Mouse (Mus musculus) liver, embryonic 12.5 days (tissue): Measurements from ENCODE around the gene Gm17268. TPM values are rescaled to one million over a fixed set of nuclear protein-coding genes. Genes with fewer than 3 reads are reported as not detected.

Source experiments
- ATAC-seq: fragments of 200-750 bp; cut with Nextera tagmentation; 2 replicates; pipeline ENCODE4 v1.8.0; 2017; ENCODE audit warnings: moderate number of reproducible peaks, mild to moderate bottlenecking, moderate library complexity
- H3K27ac ChIP-seq: fragments of 300-500 bp; sonication (generic); 2 replicates; pipeline ENCODE4 v1.5.1; 2016; ENCODE audit warnings: mild to moderate bottlenecking
- H3K27me3 ChIP-seq: fragments of 300-500 bp; sonication (generic); replicated peaks from 2 replicates; pipeline ENCODE4 v1.6.1; 2016; ENCODE audit warnings: mild to moderate bottlenecking, moderate library complexity
- H3K36me3 ChIP-seq: fragments of 300-500 bp; sonication (generic); 2 replicates; pipeline ENCODE4 v1.6.1; 2016; ENCODE audit warnings: mild to moderate bottlenecking, moderate library complexity
- H3K4me1 ChIP-seq: fragments of 300-500 bp; sonication (generic); 2 replicates; pipeline ENCODE4 v1.6.1; 2016
- H3K4me2 ChIP-seq: fragments of 300-500 bp; sonication (generic); 2 replicates; pipeline ENCODE4 v1.6.1; 2016; ENCODE audit warnings: mild to moderate bottlenecking, moderate library complexity
- H3K4me3 ChIP-seq: fragments of 300-500 bp; sonication (generic); 2 replicates; pipeline ENCODE4 v1.5.1; 2016; ENCODE audit warnings: mild to moderate bottlenecking, moderate library complexity
- H3K9ac ChIP-seq: fragments of 300-500 bp; sonication (generic); 2 replicates; pipeline ENCODE4 v1.6.1; 2016; ENCODE audit warnings: mild to moderate bottlenecking, moderate library complexity
- H3K9me3 ChIP-seq: fragments of 300-500 bp; sonication (generic); replicated peaks from 2 replicates; pipeline ENCODE4 v1.6.1; 2016; ENCODE audit warnings: mild to moderate bottlenecking, moderate library complexity
- WGBS: fragments of 180-500 bp; shearing (Covaris S2); methylation state at CpG from one replicate; pipeline ENCODE4 v1.1.7; 2016; ENCODE audit not compliant: insufficient replicate concordance; 5-methylcytosine and 5-hydroxymethylcytosine counted together
- polyA plus RNA-seq: library from polyadenylated mRNA; unstranded; fragments of >200 nt; fragmentation: Nextera tagmentation; extraction: Ambion mirVana; gene quantifications from 2 replicates; pipeline ENCODE4 v1.2.1, GENCODE M21; 2016

Gm17268 gene
- polyA plus RNA-seq, 1 experiment from 2014 or later: not detected

DNA sequence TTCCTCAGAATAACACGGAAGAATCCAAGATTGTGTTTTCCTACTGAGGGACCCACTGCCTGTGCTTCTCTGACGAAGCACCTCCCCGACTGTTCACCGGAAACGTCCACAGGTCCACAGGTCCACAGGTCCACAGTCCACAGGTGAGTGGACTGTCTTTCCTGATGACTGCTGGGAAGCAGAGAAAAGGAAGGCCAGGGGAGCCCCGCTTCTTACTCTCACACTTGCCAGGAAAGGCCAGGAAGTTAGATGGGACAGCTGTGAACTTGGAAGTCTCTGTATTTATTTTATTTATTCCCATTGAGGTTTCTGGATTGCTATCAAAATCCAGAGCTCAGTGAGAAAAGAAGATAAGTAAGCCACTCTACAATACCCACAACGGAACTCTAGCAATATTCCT lies 15.5 kb upstream of the Gm17268 start:
- H3K9me3 ChIP-seq: no peaks in the 10 kb centered on the region
- no peak overlapping the region for H3K9ac ChIP-seq
- no peaks in the 10 kb centered on the region for H3K36me3 ChIP-seq
- H3K4me3 ChIP-seq: no peak overlapping the region
- H3K4me2 ChIP-seq: no peak overlapping the region
- ATAC-seq: no peak
- H3K27ac ChIP-seq: no peak overlapping the region
- no peaks in the 10 kb centered on the region for H3K4me1 ChIP-seq
- 71% methylated on average over 7 of the region's 7 CpGs for WGBS
- H3K27me3 ChIP-seq: no peaks in the 10 kb centered on the region

DNA sequence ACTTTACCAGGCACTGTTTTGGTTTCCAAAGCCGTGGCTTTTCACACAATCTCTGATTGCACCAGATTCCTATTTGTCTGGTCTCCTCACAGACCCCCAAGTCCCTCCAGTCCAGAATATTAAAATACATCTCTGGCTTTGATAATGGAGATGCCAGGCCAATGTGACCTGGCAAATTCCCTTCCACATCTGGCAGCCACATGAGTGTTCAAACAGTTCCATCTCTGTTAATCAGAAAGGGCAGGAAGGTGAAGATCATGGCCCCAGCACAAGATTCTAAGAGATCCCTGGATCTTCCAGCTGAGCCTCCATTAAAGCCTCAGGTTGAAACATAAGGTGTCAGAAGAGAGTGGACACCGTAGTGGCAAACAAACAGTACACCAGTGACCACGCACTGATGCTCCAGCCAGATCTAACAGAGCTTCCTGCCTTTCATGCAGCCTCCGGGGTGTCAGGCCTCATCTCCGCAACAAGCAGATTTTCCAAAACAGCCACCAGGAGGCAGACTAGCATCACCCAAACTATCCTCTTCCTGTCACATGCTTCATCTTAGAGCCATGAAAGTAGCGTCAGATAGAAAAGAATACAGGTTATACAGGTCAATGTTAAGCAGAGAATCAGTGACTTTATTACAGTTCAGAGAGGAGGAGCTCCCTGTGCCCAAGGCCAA lies 9.5 kb upstream of the Gm17268 start:
- Histone ChIP-seq H3K4me2 (no peak overlapping the region), H3K4me1 (no peaks in the 10 kb centered on the region), H3K4me3 (no peak overlapping the region), H3K27ac (no peak overlapping the region), H3K9ac (no peak overlapping the region), H3K27me3 (no peaks in the 10 kb centered on the region), H3K36me3 (no peaks in the 10 kb centered on the region), H3K9me3 (no peaks in the 10 kb centered on the region)
- no peak for ATAC-seq
- 37% methylated on average over 6 of the region's 6 CpGs for WGBS

- Histone ChIP-seq H3K4me3 (no peak within 1 kb of the TSS), H3K36me3 (no peaks in the 10 kb centered on the region), H3K27ac (no peak within 1 kb of the TSS), H3K9ac (no peak within 1 kb of the TSS), H3K4me2 (no peak within 1 kb of the TSS), H3K9me3 (no peaks in the 10 kb centered on the region), H3K27me3 (no peaks in the 10 kb centered on the region), H3K4me1 (no peaks in the 10 kb centered on the region)
- ATAC-seq: no peak
- WGBS: 66% methylated on average over 3 of the region's 3 CpGs
Observed at GRCm38 (mm10) chr11:82045471-82045870, 7.1 kb upstream of the Gm17268 start, which contains the start of gene Ccl7. TSS of gene Ccl7 (plus strand) at chr11:82045712.

GRCm38 (mm10) chr11:82041671-82042080 lies 3.3 kb upstream of the Gm17268 start:
- H3K27ac ChIP-seq: no peak overlapping the region
- H3K9ac ChIP-seq: no peak overlapping the region
- no peaks in the 10 kb centered on the region for H3K4me1 ChIP-seq
- ATAC-seq: no peak
- 72% methylated on average over 4 of the region's 4 CpGs for WGBS
- H3K27me3 ChIP-seq: no peaks in the 10 kb centered on the region
- no peak overlapping the region for H3K4me3 ChIP-seq
- H3K9me3 ChIP-seq: no peaks in the 10 kb centered on the region
- H3K4me2 ChIP-seq: no peak overlapping the region
- H3K36me3 ChIP-seq: no peaks in the 10 kb centered on the region

DNA sequence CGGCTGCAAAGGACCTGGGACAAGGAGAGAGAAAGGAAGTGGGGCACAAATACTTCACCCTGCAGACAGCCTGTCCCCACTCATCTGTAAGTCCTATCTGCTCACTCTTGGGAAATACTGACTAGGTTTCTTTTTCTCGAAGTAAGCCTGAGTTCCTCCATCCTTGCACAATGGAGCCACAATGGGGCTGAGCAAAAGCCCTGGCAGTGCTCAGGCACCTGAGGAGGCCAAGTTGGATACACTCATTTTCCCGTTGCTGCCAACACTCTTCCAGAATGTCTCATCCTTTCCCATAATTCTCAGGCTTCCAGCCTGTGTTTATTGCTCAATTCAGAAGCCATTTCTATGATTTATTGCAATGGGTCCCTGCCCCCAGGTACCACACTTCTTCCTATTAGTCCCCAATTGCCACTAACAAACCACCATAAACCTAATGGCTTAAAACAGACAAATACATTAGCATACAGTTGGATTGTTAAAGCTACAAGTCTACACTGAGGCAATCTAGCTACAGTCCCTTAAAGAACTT lies 834 bp upstream of the Gm17268 start:
- no peaks in the 10 kb centered on the region for H3K4me1 ChIP-seq
- no peaks in the 10 kb centered on the region for H3K36me3 ChIP-seq
- H3K4me2 ChIP-seq: no peak overlapping the region
- 48% methylated on average over 3 of the region's 3 CpGs for WGBS
- H3K4me3 ChIP-seq: no peak overlapping the region
- no peaks in the 10 kb centered on the region for H3K9me3 ChIP-seq
- no peak for ATAC-seq
- H3K27me3 ChIP-seq: no peaks in the 10 kb centered on the region
- H3K9ac ChIP-seq: no peak overlapping the region
- H3K27ac ChIP-seq: no peak overlapping the region

GRCm38 (mm10) chr11:82035857-82036256 lies 2.5 kb downstream of the Gm17268 start:
- no peaks in the 10 kb centered on the region for H3K27me3 ChIP-seq
- H3K9ac ChIP-seq: no peak overlapping the region
- H3K4me2 ChIP-seq: no peak overlapping the region
- 74% methylated on average over 2 of the region's 2 CpGs for WGBS
- no peak overlapping the region for H3K4me3 ChIP-seq
- ATAC-seq: no peak
- no peaks in the 10 kb centered on the region for H3K4me1 ChIP-seq
- no peaks in the 10 kb centered on the region for H3K36me3 ChIP-seq
- no peak overlapping the region for H3K27ac ChIP-seq
- no peaks in the 10 kb centered on the region for H3K9me3 ChIP-seq

DNA sequence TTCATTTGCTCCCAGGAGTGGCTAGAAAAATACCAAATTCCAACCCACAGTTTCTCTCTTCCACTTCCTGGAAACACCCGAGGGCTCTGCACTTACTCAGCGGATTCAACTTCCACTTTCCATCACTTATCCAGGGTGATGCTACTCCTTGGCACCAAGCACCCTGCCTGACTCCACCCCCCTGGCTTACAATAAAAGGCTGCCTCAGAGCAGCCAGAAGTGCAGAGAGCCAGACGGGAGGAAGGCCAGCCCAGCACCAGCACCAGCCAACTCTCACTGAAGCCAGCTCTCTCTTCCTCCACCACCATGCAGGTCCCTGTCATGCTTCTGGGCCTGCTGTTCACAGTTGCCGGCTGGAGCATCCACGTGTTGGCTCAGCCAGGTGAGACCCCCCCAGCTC lies 3.0 kb downstream of the Gm17268 start, which contains the start of gene Ccl2:
Gene Ccl2 (plus strand): TSS at position 216 of the 400 bp plus-strand sequence.
- Histone ChIP-seq H3K9ac (no peak within 1 kb of the TSS), H3K4me1 (no peaks in the 10 kb centered on the region), H3K27me3 (no peaks in the 10 kb centered on the region), H3K27ac (no peak within 1 kb of the TSS), H3K4me2 (no peak within 1 kb of the TSS), H3K36me3 (no peaks in the 10 kb centered on the region), H3K9me3 (no peaks in the 10 kb centered on the region), H3K4me3 (no peak within 1 kb of the TSS)
- no peak for ATAC-seq
- WGBS: 27% methylated on average over 5 of the region's 5 CpGs

GRCm38 (mm10) chr11:82034446-82034845 lies 3.9 kb downstream of the Gm17268 start:
- ATAC-seq: no peak
- no peaks in the 10 kb centered on the region for H3K27me3 ChIP-seq
- H3K4me3 ChIP-seq: no peak overlapping the region
- H3K36me3 ChIP-seq: no peaks in the 10 kb centered on the region
- H3K4me2 ChIP-seq: no peak overlapping the region
- H3K4me1 ChIP-seq: no peaks in the 10 kb centered on the region
- no peak overlapping the region for H3K9ac ChIP-seq
- WGBS: 70% methylated on average over 7 of the region's 7 CpGs
- no peaks in the 10 kb centered on the region for H3K9me3 ChIP-seq
- no peak overlapping the region for H3K27ac ChIP-seq

DNA sequence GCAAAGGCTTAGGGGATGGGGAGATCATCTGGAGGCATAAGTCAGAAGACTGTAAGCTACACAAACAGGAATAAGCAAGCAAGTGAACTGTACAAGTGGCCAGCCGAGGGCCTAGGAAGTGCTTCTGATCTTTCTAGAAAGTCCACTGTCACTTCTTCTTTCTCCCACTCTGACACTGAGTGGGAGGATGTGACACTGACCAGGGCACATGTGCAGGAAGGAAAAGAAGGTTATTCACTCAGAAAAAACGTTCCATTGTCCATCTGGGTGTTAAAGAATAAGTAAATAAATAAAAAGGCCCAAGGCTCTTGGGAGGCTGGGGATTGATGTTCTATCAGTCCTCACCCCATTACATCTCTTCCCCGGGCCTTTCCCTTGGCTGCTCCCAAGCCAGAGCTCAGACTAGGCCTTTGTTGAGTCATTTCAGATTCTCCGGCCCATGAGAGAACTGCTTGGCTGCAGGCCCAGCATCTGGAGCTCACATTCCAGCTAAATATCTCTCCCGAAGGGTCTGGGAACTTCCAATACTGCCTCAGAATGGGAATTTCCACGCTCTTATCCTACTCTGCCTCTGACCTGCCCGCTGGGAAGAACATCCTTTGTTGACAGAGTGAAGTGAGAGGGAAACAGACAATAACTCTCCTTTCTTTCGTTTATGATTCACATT lies 5.6 kb downstream of the Gm17268 start:
- H3K27ac ChIP-seq: 0 out of 2 replicates have a peak overlapping the region, but pooled peaks have one; percentile 14
- WGBS: 41% methylated on average over 8 of the region's 8 CpGs
- no peak for ATAC-seq
- no peak overlapping the region for H3K4me3 ChIP-seq
- no peaks in the 10 kb centered on the region for H3K27me3 ChIP-seq
- H3K4me1 ChIP-seq: no peaks in the 10 kb centered on the region
- no peaks in the 10 kb centered on the region for H3K9me3 ChIP-seq
- no peaks in the 10 kb centered on the region for H3K36me3 ChIP-seq
- H3K9ac ChIP-seq: no peak overlapping the region
- H3K4me2 ChIP-seq: no peak overlapping the region

DNA sequence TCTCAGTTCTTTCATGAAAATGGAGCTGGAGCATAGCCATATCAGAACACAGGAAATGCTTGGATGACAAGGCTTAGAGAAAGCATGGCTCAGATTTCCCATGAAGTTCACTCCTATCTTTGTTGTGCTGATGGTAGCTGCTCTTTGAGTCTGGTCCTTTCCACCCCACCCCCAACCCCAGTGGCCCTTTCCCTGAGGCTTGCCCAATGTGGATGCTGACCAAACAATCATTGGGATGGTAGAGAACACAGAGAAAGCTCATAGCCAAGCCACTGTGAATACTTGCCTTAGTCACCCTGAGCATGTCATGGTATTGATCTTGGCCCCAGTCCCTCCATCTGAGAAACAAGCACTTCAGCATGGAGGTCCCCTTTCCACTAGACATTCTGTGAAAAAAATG lies 6.2 kb downstream of the Gm17268 start:
- Histone ChIP-seq H3K9ac (no peak overlapping the region), H3K4me3 (no peak overlapping the region), H3K27ac (0 out of 2 replicates have a peak overlapping the region, but pooled peaks have one; percentile 14), H3K4me1 (no peaks in the 10 kb centered on the region), H3K4me2 (no peak overlapping the region), H3K27me3 (no peaks in the 10 kb centered on the region), H3K36me3 (no peaks in the 10 kb centered on the region), H3K9me3 (no peaks in the 10 kb centered on the region)
- no peak for ATAC-seq

DNA sequence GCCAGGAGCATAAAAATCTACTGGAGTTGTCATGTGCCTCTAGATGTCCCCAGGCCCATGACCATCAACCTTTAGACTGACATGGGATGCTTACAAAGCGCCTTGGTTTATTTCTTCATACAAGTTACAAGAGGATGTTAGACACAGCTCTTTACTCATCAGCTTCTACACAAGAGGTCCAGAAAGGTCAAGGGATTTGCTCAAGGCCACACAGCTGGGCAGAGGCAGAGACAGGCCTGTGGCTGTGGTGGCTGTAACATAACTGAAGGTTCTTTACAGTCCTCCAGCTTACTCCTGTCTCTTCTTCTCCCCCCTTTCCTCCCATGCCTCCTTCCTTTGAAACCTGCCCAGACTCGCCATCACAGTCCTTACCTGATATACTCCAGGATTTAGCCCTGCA lies 8.2 kb downstream of the Gm17268 start:
- H3K9me3 ChIP-seq: no peaks in the 10 kb centered on the region
- no peak overlapping the region for H3K4me2 ChIP-seq
- H3K4me3 ChIP-seq: no peak overlapping the region
- no peak overlapping the region for H3K9ac ChIP-seq
- WGBS: 42% methylated on average over 2 of the region's 2 CpGs
- H3K36me3 ChIP-seq: no peaks in the 10 kb centered on the region
- no peaks in the 10 kb centered on the region for H3K27me3 ChIP-seq
- H3K4me1 ChIP-seq: no peaks in the 10 kb centered on the region
- no peak for ATAC-seq
- no peak overlapping the region for H3K27ac ChIP-seq

- Histone ChIP-seq H3K4me1 (peaks cover 7% of the 10 kb centered on the region; the same call in 1 of the 2 replicates), H3K27me3 (no peaks in the 10 kb centered on the region), H3K9me3 (no peaks in the 10 kb centered on the region), H3K4me3 (no peak overlapping the region), H3K36me3 (no peaks in the 10 kb centered on the region), H3K27ac (no peak overlapping the region), H3K9ac (no peak overlapping the region), H3K4me2 (no peak overlapping the region)
- ATAC-seq: no peak
- WGBS: 51% methylated on average over 4 of the region's 4 CpGs
Observed at GRCm38 (mm10) chr11:82023769-82024168, 14.6 kb downstream of the Gm17268 start.
